Comparison of ENCODE assay signal across 7 mouse cellular contexts in genomic region chr4:127015294-127015993, GRCm38 (mm10). TPM values are rescaled to one million over a fixed set of nuclear protein-coding genes. Genes with fewer than 3 reads are reported as not detected.
A peak's percentile ranks its signal among the peaks of the same experiment; 100 is the strongest.
DNase-seq lines count a peak whose midpoint lies in the region; ATAC-seq and TF ChIP-seq lines count a peak whose summit lies in the region.
"Not testable (repeated sequence)": the region's sequence is repeated elsewhere in the genome, so short reads cannot be mapped to it uniquely, and the experiment has no call there.

No protein-coding gene starts in this region.

- H3K36me3 ChIP-seq in embryonic facial prominence, embryonic 13.5 days; heart, adult 2 months (ENCODE audit: control insufficient read depth, insufficient read depth, low read length); limb, embryonic 12.5 days; midbrain, embryonic 15.5 days (replicated peaks); spleen, adult 2 months (ENCODE audit: control insufficient read depth, insufficient read depth, low read length): not testable (repeated sequence)

- H3K27me3 ChIP-seq in embryonic facial prominence, embryonic 13.5 days; heart, adult 2 months (ENCODE audit: control insufficient read depth, insufficient read depth, low read length); limb, embryonic 12.5 days; midbrain, embryonic 15.5 days (replicated peaks); spleen, adult 2 months (ENCODE audit: control insufficient read depth, insufficient read depth, low read length): not testable (repeated sequence)

- intact Hi-C loops in heart, adult 2 months (cut with DNase I) = not testable (repeated sequence)

- WGBS in embryonic facial prominence, embryonic 13.5 days = 15% methylated on average over 14 of the region's 26 CpGs
- WGBS in heart, adult 2 months = 15% methylated on average over 14 of the region's 26 CpGs
- WGBS in limb, embryonic 12.5 days = 15% methylated on average over 14 of the region's 26 CpGs
- 7% methylated on average over 14 of the region's 26 CpGs for WGBS in midbrain, embryonic 15.5 days
- WGBS in spleen, adult 2 months = 7% methylated on average over 14 of the region's 26 CpGs

- H3K4me3 ChIP-seq in embryonic facial prominence, embryonic 13.5 days = peak overlapping the region; percentile 35
- H3K4me3 ChIP-seq in heart, adult 2 months = not testable (repeated sequence)
- peak overlapping the region; percentile 27 for H3K4me3 ChIP-seq in limb, embryonic 12.5 days (replicated peaks)
- peak overlapping the region; percentile 32 for H3K4me3 ChIP-seq in midbrain, embryonic 15.5 days
- H3K4me3 ChIP-seq in spleen, adult 2 months (ENCODE audit: extremely low read depth, insufficient read depth, insufficient read length) = peak overlapping the region; percentile 56

- peak; percentile 67; the same call in 1 of the 2 replicates for ATAC-seq in embryonic facial prominence, embryonic 13.5 days (ENCODE audit: insufficient number of reproducible peaks, insufficient read depth, low FRiP score, low TSS enrichment, low read depth)
- peak; percentile 79 for ATAC-seq in limb, embryonic 12.5 days (ENCODE audit: insufficient number of reproducible peaks, insufficient read depth, low FRiP score, low TSS enrichment, low read depth)
- ATAC-seq in midbrain, embryonic 15.5 days (replicated peaks) = peak; percentile 90

- H3K4me1 ChIP-seq in embryonic facial prominence, embryonic 13.5 days; heart, adult 2 months (ENCODE audit: control insufficient read depth, insufficient read depth, low read length); limb, embryonic 12.5 days (replicated peaks); midbrain, embryonic 15.5 days; spleen, adult 2 months (ENCODE audit: control insufficient read depth, insufficient read depth, insufficient read length): not testable (repeated sequence)

- H3K9me3 ChIP-seq in embryonic facial prominence, embryonic 13.5 days; limb, embryonic 12.5 days; midbrain, embryonic 15.5 days: not testable (repeated sequence)

- TF ChIP-seq EP300 in heart, adult 2 months (IDR thresholded peaks at IDR 0.05; ENCODE audit: insufficient read depth, low read depth, low read length) = 0 out of 2 replicates have a peak, but pooled peaks have one; percentile 47

- H3K9ac ChIP-seq in embryonic facial prominence, embryonic 13.5 days = 0 out of 2 replicates have a peak overlapping the region, but pooled peaks have one; percentile 36
- H3K9ac ChIP-seq in heart, adult 2 months (ENCODE audit: low read depth, low read length); limb, embryonic 12.5 days (replicated peaks); midbrain, embryonic 15.5 days: not testable (repeated sequence)

- not testable (repeated sequence) for H3K27ac ChIP-seq in embryonic facial prominence, embryonic 13.5 days; limb, embryonic 12.5 days
- H3K27ac ChIP-seq in heart, adult 2 months = peak overlapping the region; percentile 72
- peak overlapping the region; percentile 72; the same call in 1 of the 2 replicates for H3K27ac ChIP-seq in midbrain, embryonic 15.5 days
- H3K27ac ChIP-seq in spleen, adult 2 months (ENCODE audit: insufficient read depth, low read length) = peak overlapping the region; percentile 91

- peak overlapping the region; percentile 44 for H3K4me2 ChIP-seq in embryonic facial prominence, embryonic 13.5 days
- peak overlapping the region; percentile 30 for H3K4me2 ChIP-seq in limb, embryonic 12.5 days
- H3K4me2 ChIP-seq in midbrain, embryonic 15.5 days = peak overlapping the region; percentile 36

- DNase-seq in adrenal gland, postnatal 25 days = peak; percentile 77
- DNase-seq in heart, adult 2 months = peak; percentile 85 to 87
- peak; percentile 83 to 94 for DNase-seq in kidney, adult 8-10 months
- peak; percentile 80 to 83 for DNase-seq in spleen, adult 2 months (ENCODE audit: low read depth in 1 of 2, low spot score in 2 of 2)

- not testable (repeated sequence) for TF ChIP-seq POLR2A in heart, adult 2 months (IDR thresholded peaks at IDR 0.05; ENCODE audit: insufficient read depth, low read depth, low read length); spleen, adult 2 months (IDR thresholded peaks at IDR 0.05; ENCODE audit: low read depth, low read length)

- TF ChIP-seq CTCF in heart, adult 2 months (IDR thresholded peaks at IDR 0.05) = peak; percentile 80
- peak; percentile 74; the same call in 1 of the 2 replicates for TF ChIP-seq CTCF in spleen, adult 2 months (IDR thresholded peaks at IDR 0.05; ENCODE audit: extremely low read depth, insufficient read depth, insufficient read length, insufficient replicate concordance)

- H3K79me2 ChIP-seq in heart, adult 2 months (replicated peaks; ENCODE audit: control insufficient read depth, insufficient read depth, low read length) = not testable (repeated sequence)

RNA-seq across cellular contexts. Expression of gene Sfpq, which starts 5.7 kb away (rescaled TPM):
- 203 and 286 TPM in 2 replicates for total RNA-seq in adrenal gland, postnatal 25 days (2021)
- 120 TPM in 2 replicates for polyA plus RNA-seq in embryonic facial prominence, embryonic 13.5 days (2015; fragmentation: Nextera tagmentation; extraction: Ambion mirVana)
- 10 to 100 TPM; 72.2 to 75.5 TPM for total RNA-seq in heart, adult 2 months (2021)
- 16.7 and 32.7 TPM in 2 replicates for polyA plus RNA-seq in heart, adult 2 months (2012; rRNA removed)
- 179 and 183 TPM in 2 replicates for polyA plus RNA-seq in limb, embryonic 12.5 days (2016; fragmentation: Nextera tagmentation; extraction: Ambion mirVana)
- 70.6 and 77.3 TPM in 2 replicates for polyA plus RNA-seq in midbrain, embryonic 15.5 days (2015; fragmentation: Nextera tagmentation; extraction: Ambion mirVana)
- 51.4 and 71.4 TPM in 2 replicates for polyA plus RNA-seq in spleen, adult 2 months (2012; rRNA removed)

RNA-seq across cellular contexts. Expression of gene Zmym1, which starts 45.5 kb away (rescaled TPM):
- 10.0 and 10.7 TPM in 2 replicates for total RNA-seq in adrenal gland, postnatal 25 days (2021)
- 21.6 and 23.1 TPM in 2 replicates for polyA plus RNA-seq in embryonic facial prominence, embryonic 13.5 days (2015; fragmentation: Nextera tagmentation; extraction: Ambion mirVana)
- 1 to 10 TPM; 4.1 to 5.6 TPM for total RNA-seq in heart, adult 2 months (2021)
- polyA plus RNA-seq in heart, adult 2 months (2012; rRNA removed) = 2.4 and 2.7 TPM in 2 replicates
- 26.2 and 30.2 TPM in 2 replicates for polyA plus RNA-seq in limb, embryonic 12.5 days (2016; fragmentation: Nextera tagmentation; extraction: Ambion mirVana)
- polyA plus RNA-seq in midbrain, embryonic 15.5 days (2015; fragmentation: Nextera tagmentation; extraction: Ambion mirVana) = 25.3 and 28.3 TPM in 2 replicates
- polyA plus RNA-seq in spleen, adult 2 months (2012; rRNA removed) = 1.0 and 1.3 TPM in 2 replicates

RNA-seq across cellular contexts. Expression of gene Zmym4, which starts 47.5 kb away (rescaled TPM):
- total RNA-seq in adrenal gland, postnatal 25 days (2021) = 46.7 and 56.0 TPM in 2 replicates
- 27.0 and 34.4 TPM in 2 replicates for polyA plus RNA-seq in embryonic facial prominence, embryonic 13.5 days (2015; fragmentation: Nextera tagmentation; extraction: Ambion mirVana)
- 10 to 100 TPM; 20.2 to 22.6 TPM for total RNA-seq in heart, adult 2 months (2021)
- 3.5 and 7.3 TPM in 2 replicates for polyA plus RNA-seq in heart, adult 2 months (2012; rRNA removed)
- 34.3 and 39.3 TPM in 2 replicates for polyA plus RNA-seq in limb, embryonic 12.5 days (2016; fragmentation: Nextera tagmentation; extraction: Ambion mirVana)
- polyA plus RNA-seq in midbrain, embryonic 15.5 days (2015; fragmentation: Nextera tagmentation; extraction: Ambion mirVana) = 28.8 and 31.5 TPM in 2 replicates
- polyA plus RNA-seq in spleen, adult 2 months (2012; rRNA removed) = 2.5 TPM in 2 replicates
